Mouse (Mus musculus) embryonic facial prominence, embryonic 11.5 days (tissue): Measurements from ENCODE around the gene Olfr622. TPM values are rescaled to one million over a fixed set of nuclear protein-coding genes. Genes with fewer than 3 reads are reported as not detected.

Experiments used
- ATAC-seq: fragments of 200-750 bp; cut with Nextera tagmentation; replicated peaks from 2 replicates; pipeline ENCODE4 v1.8.0; 2017; ENCODE audit warnings: low read depth; ENCODE audit not compliant: insufficient number of reproducible peaks, low FRiP score, low TSS enrichment
- DNase-seq: peaks from one replicate; pipeline ENCODE4 v3.0.0-alpha.2; 2015; ENCODE audit warnings: low spot score
- H3K27ac ChIP-seq: fragments of 300-500 bp; sonication (generic); replicated peaks from 2 replicates; pipeline ENCODE4 v1.5.1; 2014; ENCODE audit warnings: mild to moderate bottlenecking, low read depth, low read length, control low read depth
- H3K27me3 ChIP-seq: fragments of 300-500 bp; sonication (generic); 2 replicates; pipeline ENCODE4 v1.6.1; 2014; ENCODE audit warnings: mild to moderate bottlenecking, low read length, moderate library complexity, mixed read lengths; ENCODE audit not compliant: control insufficient read depth, insufficient read depth
- H3K36me3 ChIP-seq: fragments of 300-500 bp; sonication (generic); replicated peaks from 2 replicates; pipeline ENCODE4 v1.6.1; 2014; ENCODE audit warnings: low read depth, mild to moderate bottlenecking, low read length, moderate library complexity, mixed read lengths; ENCODE audit not compliant: control insufficient read depth, insufficient read depth
- H3K4me1 ChIP-seq: fragments of 300-500 bp; sonication (generic); 2 replicates; pipeline ENCODE4 v1.6.1; 2014; ENCODE audit warnings: low read length, mixed read lengths; ENCODE audit not compliant: control insufficient read depth, insufficient read depth
- H3K4me2 ChIP-seq: fragments of 300-500 bp; sonication (generic); 2 replicates; pipeline ENCODE4 v1.6.1; 2014; ENCODE audit warnings: low read depth, mild to moderate bottlenecking, control low read depth, low read length, moderate library complexity
- H3K4me3 ChIP-seq: fragments of 300-500 bp; sonication (generic); 2 replicates; pipeline ENCODE4 v1.5.1; 2014; ENCODE audit warnings: low read depth, low read length, control low read depth
- H3K9ac ChIP-seq: fragments of 300-500 bp; sonication (generic); replicated peaks from 2 replicates; pipeline ENCODE4 v1.6.1; 2014; ENCODE audit warnings: mild to moderate bottlenecking, control low read depth, low read length
- H3K9me3 ChIP-seq: fragments of 300-500 bp; sonication (generic); replicated peaks from 2 replicates; pipeline ENCODE4 v1.6.1; 2016; ENCODE audit warnings: mild to moderate bottlenecking, low read length, inconsistent platforms, mixed read lengths; ENCODE audit not compliant: control insufficient read depth
- WGBS: fragments of 180-500 bp; shearing (Covaris S2); extraction: QIAGEN DNeasy Blood & Tissue Kit; methylation state at CpG from one replicate; pipeline ENCODE4 v1.1.7; 2014; 5-methylcytosine and 5-hydroxymethylcytosine counted together
- polyA plus RNA-seq: library from polyadenylated mRNA; unstranded; fragments of >200 nt; fragmentation: Nextera tagmentation; extraction: Ambion mirVana; gene quantifications from 2 replicates; pipeline ENCODE4 v1.2.1, GENCODE M21; 2014

Olfr622 gene
- polyA plus RNA-seq, 1 experiment from 2014 or later: not detected

DNA sequence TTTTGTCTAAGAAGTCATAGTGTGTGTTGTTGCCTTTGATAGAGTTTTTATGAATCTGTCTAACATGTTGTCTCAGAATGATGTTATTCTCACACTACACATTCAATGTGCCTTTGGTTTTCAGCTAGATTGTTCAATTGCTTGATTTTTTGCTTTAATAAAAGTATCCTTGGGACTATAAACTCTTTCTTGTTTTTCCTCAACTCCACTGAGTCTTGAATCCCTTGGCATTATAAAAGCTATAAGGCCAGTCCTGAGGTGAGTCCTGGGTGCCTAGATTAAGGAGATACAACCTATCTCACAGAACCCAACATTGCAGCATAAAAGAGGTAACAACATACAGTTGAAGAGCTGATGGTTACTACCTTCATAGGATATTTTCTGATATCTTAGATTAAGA, 42.2 kb downstream of the Olfr622 start, which contains the start of gene Olfr619:
Gene Olfr619 (plus strand): TSS at position 301 of the 400 bp plus-strand sequence.
- H3K4me1 ChIP-seq: no peaks in the 10 kb centered on the region
- no peak within 1 kb of the TSS for H3K27ac ChIP-seq
- H3K4me3 ChIP-seq: no peak within 1 kb of the TSS
- no peaks in the 10 kb centered on the region for H3K27me3 ChIP-seq
- ATAC-seq (no peak), DNase-seq (no peak)
- no peaks in the 10 kb centered on the region for H3K36me3 ChIP-seq
- no peaks in the 10 kb centered on the region for H3K9me3 ChIP-seq
- H3K9ac ChIP-seq: no peak within 1 kb of the TSS
- no peak within 1 kb of the TSS for H3K4me2 ChIP-seq

- H3K36me3 ChIP-seq: no peaks in the 10 kb centered on the region
- no peak within 1 kb of the TSS for H3K4me2 ChIP-seq
- no peak within 1 kb of the TSS for H3K9ac ChIP-seq
- no peak within 1 kb of the TSS for H3K4me3 ChIP-seq
- DNase-seq: no peak
- 66% methylated on average over 2 of the region's 2 CpGs for WGBS
- ATAC-seq: no peak
- H3K9me3 ChIP-seq: no peaks in the 10 kb centered on the region
- H3K27ac ChIP-seq: no peak within 1 kb of the TSS
- no peaks in the 10 kb centered on the region for H3K4me1 ChIP-seq
- H3K27me3 ChIP-seq: no peaks in the 10 kb centered on the region
Observed at GRCm38 (mm10) chr7:103589803-103590202, 52.7 kb downstream of the Olfr622 start, which contains the start of gene Olfr618. Olfr618 (plus strand) TSS chr7:103590103.

Other genes starting within 250 kb of the Olfr622 start
- gene Usp17lc, start 227.6 kb downstream of the Olfr622 start, polyA plus RNA-seq: not detected in 2 replicates
- not detected in 2 replicates for gene Olfr605, start 197.3 kb downstream of the Olfr622 start, polyA plus RNA-seq
- gene Olfr606, start 193.7 kb downstream of the Olfr622 start, polyA plus RNA-seq: not detected in 2 replicates
- not detected in 2 replicates for gene Olfr607, start 178.6 kb downstream of the Olfr622 start, polyA plus RNA-seq
- not detected in 2 replicates for gene Olfr608, start 172.8 kb downstream of the Olfr622 start, polyA plus RNA-seq
- gene Olfr609, start 144.6 kb downstream of the Olfr622 start, polyA plus RNA-seq: not detected in 2 replicates
- not detected in 2 replicates for gene Olfr610, start 130.6 kb downstream of the Olfr622 start, polyA plus RNA-seq
- not detected in 2 replicates for gene Olfr611, start 121.9 kb downstream of the Olfr622 start, polyA plus RNA-seq
- not detected in 2 replicates for gene Olfr612, start 100.0 kb downstream of the Olfr622 start, polyA plus RNA-seq
- gene Olfr613, start 94.6 kb downstream of the Olfr622 start, polyA plus RNA-seq: not detected in 2 replicates
- gene Olfr615, start 86.6 kb downstream of the Olfr622 start, polyA plus RNA-seq: not detected in 2 replicates
- not detected in 2 replicates for gene Olfr616, start 73.6 kb downstream of the Olfr622 start, polyA plus RNA-seq
- not detected in 2 replicates for gene Olfr617, start 69.6 kb downstream of the Olfr622 start, polyA plus RNA-seq
- not detected in 2 replicates for gene Olfr618, start 52.6 kb downstream of the Olfr622 start, polyA plus RNA-seq
- gene Olfr619, start 42.1 kb downstream of the Olfr622 start, polyA plus RNA-seq: not detected in 2 replicates
- gene Olfr620, start 30.2 kb downstream of the Olfr622 start, polyA plus RNA-seq: not detected in 2 replicates
- not detected in 2 replicates for gene Olfr623, start 21.0 kb upstream of the Olfr622 start, polyA plus RNA-seq
- gene Olfr624, start 28.5 kb upstream of the Olfr622 start, polyA plus RNA-seq: 0.03 and 0.08 TPM in 2 replicates
- not detected in 2 replicates for gene Olfr625-ps1, start 40.0 kb upstream of the Olfr622 start, polyA plus RNA-seq
- not detected in 2 replicates for gene Olfr243, start 72.0 kb upstream of the Olfr622 start, polyA plus RNA-seq
- not detected in 2 replicates for gene Olfr628, start 87.7 kb upstream of the Olfr622 start, polyA plus RNA-seq
- not detected in 2 replicates for gene Olfr629, start 102.2 kb upstream of the Olfr622 start, polyA plus RNA-seq
- gene Olfr630, start 114.6 kb upstream of the Olfr622 start, polyA plus RNA-seq: not detected in 2 replicates
- gene Olfr69, start 128.9 kb upstream of the Olfr622 start, polyA plus RNA-seq: not detected in 2 replicates
- not detected in 2 replicates for gene Olfr68, start 137.0 kb upstream of the Olfr622 start, polyA plus RNA-seq
- not detected in 2 replicates for gene Olfr67, start 149.1 kb upstream of the Olfr622 start, polyA plus RNA-seq
- gene Hbb-bt, start 171.3 kb upstream of the Olfr622 start, polyA plus RNA-seq: 629 and 683 TPM in 2 replicates
- 224 and 252 TPM in 2 replicates for gene Hbb-bs, start 185.4 kb upstream of the Olfr622 start, polyA plus RNA-seq
- not detected in 2 replicates for gene Hbb-bh2, start 197.8 kb upstream of the Olfr622 start, polyA plus RNA-seq
- 2,335 TPM in 2 replicates for gene Hbb-bh1, start 200.5 kb upstream of the Olfr622 start, polyA plus RNA-seq
- 9,508 and 10,275 TPM in 2 replicates for gene Hbb-y, start 210.5 kb upstream of the Olfr622 start, polyA plus RNA-seq
- gene Olfr66, start 243.6 kb upstream of the Olfr622 start, polyA plus RNA-seq: not detected in 2 replicates